Mouse (Mus musculus) heart, embryonic 16.5 days (tissue): Measurements from ENCODE around the gene Hoxd4. TPM values are rescaled to one million over a fixed set of nuclear protein-coding genes. Genes with fewer than 3 reads are reported as not detected.
A peak's percentile ranks its signal among the peaks of the same experiment; 100 is the strongest.

Source experiments
- ATAC-seq: fragments of 200-750 bp; cut with Nextera tagmentation; replicated peaks from 2 replicates; pipeline ENCODE4 v1.8.0; 2017; ENCODE audit warnings: moderate number of reproducible peaks; ENCODE audit not compliant: insufficient read depth, low FRiP score; ENCODE audit errors: extremely low read depth
- H3K27ac ChIP-seq: fragments of 300-500 bp; sonication (generic); 2 replicates; pipeline ENCODE4 v1.5.1; 2014; ENCODE audit warnings: mild to moderate bottlenecking, low read length, control low read depth, moderate library complexity
- H3K27me3 ChIP-seq: fragments of 300-500 bp; sonication (generic); 2 replicates; pipeline ENCODE4 v1.6.1; 2014; ENCODE audit warnings: low read length, mixed read lengths; ENCODE audit not compliant: control insufficient read depth, insufficient read depth
- H3K36me3 ChIP-seq: fragments of 300-500 bp; sonication (generic); 2 replicates; pipeline ENCODE4 v1.6.1; 2014; ENCODE audit not compliant: control insufficient read depth, insufficient read depth
- H3K4me1 ChIP-seq: fragments of 300-500 bp; sonication (generic); 2 replicates; pipeline ENCODE4 v1.6.1; 2014; ENCODE audit warnings: low read length, mixed read lengths; ENCODE audit not compliant: control insufficient read depth, insufficient read depth
- H3K4me2 ChIP-seq: fragments of 300-500 bp; sonication (generic); 2 replicates; pipeline ENCODE4 v1.6.1; 2014; ENCODE audit warnings: low read depth, mild to moderate bottlenecking, control low read depth, low read length
- H3K4me3 ChIP-seq: fragments of 300-500 bp; sonication (generic); 2 replicates; pipeline ENCODE4 v1.5.1; 2014; ENCODE audit warnings: mild to moderate bottlenecking, control low read depth, low read length
- H3K9ac ChIP-seq: fragments of 300-500 bp; sonication (generic); 2 replicates; pipeline ENCODE4 v1.6.1; 2014; ENCODE audit warnings: low read length, control low read depth
- H3K9me3 ChIP-seq: fragments of 300-500 bp; sonication (generic); replicated peaks from 2 replicates; pipeline ENCODE4 v1.6.1; 2016; ENCODE audit warnings: low read length; ENCODE audit not compliant: control insufficient read depth
- WGBS: fragments of 180-500 bp; shearing (Covaris S2); extraction: QIAGEN DNeasy Blood & Tissue Kit; methylation state at CpG from one replicate; pipeline ENCODE4 v1.1.7; 2014; 5-methylcytosine and 5-hydroxymethylcytosine counted together
- polyA plus RNA-seq: library from polyadenylated mRNA; unstranded; fragments of >200 nt; fragmentation: Nextera tagmentation; extraction: Ambion mirVana; gene quantifications from 2 replicates; pipeline ENCODE4 v1.2.1, GENCODE M21; 2015

The Hoxd4 gene
- polyA plus RNA-seq, 1 experiment from 2014 or later, result 0.18 TPM

- Histone ChIP-seq H3K27me3 (peaks cover 97% of the 10 kb centered on the region), H3K36me3 (no peaks in the 10 kb centered on the region), H3K4me3 (no peak overlapping the region), H3K27ac (no peak overlapping the region), H3K9ac (no peak overlapping the region), H3K4me2 (no peak overlapping the region), H3K4me1 (no peaks in the 10 kb centered on the region), H3K9me3 (no peaks in the 10 kb centered on the region)
- ATAC-seq, result no peak
- whole genome bisulfite sequencing, result 13% methylated on average over 5 of the region's 5 CpGs
Observed at GRCm38 (mm10) chr2:74720955-74721491, 9.3 kb downstream of the Hoxd4 start.

DNA sequence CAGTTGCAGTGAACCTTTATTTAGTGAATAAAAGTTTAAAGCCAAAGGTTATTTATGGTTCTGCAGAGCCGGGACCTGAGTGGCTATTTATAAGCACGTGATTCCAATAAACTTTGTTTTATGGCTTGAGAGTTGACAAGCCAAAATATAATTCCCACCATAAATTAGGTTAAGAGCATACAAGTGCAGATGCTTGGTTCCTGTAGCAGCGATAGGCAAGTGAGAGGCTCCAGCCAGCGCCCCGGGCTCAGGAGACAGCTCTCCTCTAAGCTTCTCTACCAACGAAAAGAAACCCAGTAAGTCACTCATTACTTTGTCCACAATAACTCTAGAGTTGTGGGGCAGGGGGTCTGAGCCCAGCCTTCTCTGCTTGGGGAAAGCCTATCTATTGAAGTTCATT, 10.2 kb downstream of the Hoxd4 start:
- no peak for ATAC-seq
- Histone ChIP-seq H3K27ac (no peak overlapping the region), H3K4me1 (no peaks in the 10 kb centered on the region), H3K9me3 (no peaks in the 10 kb centered on the region), H3K36me3 (no peaks in the 10 kb centered on the region), H3K9ac (no peak overlapping the region), H3K4me2 (no peak overlapping the region), H3K27me3 (peaks cover 97% of the 10 kb centered on the region), H3K4me3 (no peak overlapping the region)
- WGBS, result 14% methylated on average over 6 of the region's 6 CpGs

DNA sequence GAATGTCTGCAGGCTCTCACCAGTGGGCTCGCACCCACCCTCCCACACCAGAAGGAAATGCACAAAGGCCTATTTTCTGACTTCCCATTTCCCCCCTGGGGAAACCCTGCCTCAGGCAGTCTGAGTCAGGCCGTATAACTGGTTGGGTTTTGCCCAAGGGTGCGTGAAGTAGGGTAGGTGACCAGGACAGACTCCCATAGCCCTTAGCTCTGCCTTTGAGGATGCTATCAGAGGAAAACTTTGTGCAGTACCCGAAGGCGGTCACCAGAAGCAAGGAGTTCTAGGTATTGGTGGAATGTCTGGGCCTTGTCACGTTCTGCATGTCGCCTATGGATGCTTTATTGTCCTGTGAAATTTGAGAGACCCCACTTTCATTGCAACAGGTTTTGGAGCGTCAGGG, 11.2 kb downstream of the Hoxd4 start:
- Histone ChIP-seq H3K36me3 (no peaks in the 10 kb centered on the region), H3K9ac (no peak overlapping the region), H3K27me3 (peaks cover 95% of the 10 kb centered on the region), H3K27ac (no peak overlapping the region), H3K9me3 (no peaks in the 10 kb centered on the region), H3K4me2 (no peak overlapping the region), H3K4me3 (no peak overlapping the region), H3K4me1 (0 out of 2 replicates have a peak, but pooled peaks cover 3% of the 10 kb centered on the region)
- WGBS, result 10% methylated on average over 8 of the region's 8 CpGs
- no peak for ATAC-seq

DNA sequence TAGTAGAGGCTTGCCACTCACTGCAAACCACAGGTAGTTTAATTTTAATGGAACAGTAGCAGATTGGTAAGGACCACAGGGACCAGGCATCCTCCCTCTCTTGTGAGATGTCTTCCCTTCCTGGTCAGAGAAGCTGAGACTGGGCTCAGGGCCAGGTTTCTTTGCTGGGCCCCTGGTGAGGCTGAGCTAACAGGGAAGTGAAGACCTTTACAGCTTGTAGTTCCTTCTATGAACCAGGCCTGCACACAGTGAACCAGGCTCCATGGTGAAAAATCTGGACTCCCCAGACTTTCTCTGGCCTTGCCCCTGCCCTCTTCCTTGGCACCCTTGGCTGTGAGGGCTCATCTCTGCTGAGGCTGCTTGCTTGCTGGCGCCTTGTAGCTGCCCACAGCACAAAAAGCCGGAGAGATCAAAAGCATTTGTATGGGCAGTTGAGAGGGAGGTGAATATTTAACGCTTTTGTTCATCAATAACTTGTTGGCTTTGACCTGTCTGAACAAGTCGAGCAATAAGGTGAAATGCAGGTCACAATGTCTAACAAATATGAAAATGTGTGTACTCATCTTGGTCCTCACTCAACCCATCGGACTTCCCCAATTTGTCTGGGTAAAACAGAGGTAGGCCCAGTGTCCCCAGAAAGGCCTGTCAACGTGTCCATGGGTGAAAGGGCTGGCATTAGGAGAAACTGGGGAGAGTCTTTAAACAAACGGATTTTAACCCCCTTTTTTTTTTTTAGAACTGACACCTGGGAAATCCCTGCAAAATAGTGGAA, 12.7 kb downstream of the Hoxd4 start:
- 0 out of 2 replicates have a peak, but pooled peaks cover 3% of the 10 kb centered on the region for H3K4me1 ChIP-seq
- no peaks in the 10 kb centered on the region for H3K36me3 ChIP-seq
- no peak overlapping the region for H3K4me2 ChIP-seq
- 24% methylated on average over 7 of the region's 7 CpGs for WGBS
- no peaks in the 10 kb centered on the region for H3K9me3 ChIP-seq
- no peak overlapping the region for H3K9ac ChIP-seq
- H3K27ac ChIP-seq, result no peak overlapping the region
- H3K27me3 ChIP-seq, result peaks cover 97% of the 10 kb centered on the region
- H3K4me3 ChIP-seq, result no peak overlapping the region
- no peak for ATAC-seq

GRCm38 (mm10) chr2:74725171-74725570, 13.4 kb downstream of the Hoxd4 start:
- Histone ChIP-seq H3K4me1 (0 out of 2 replicates have a peak, but pooled peaks cover 3% of the 10 kb centered on the region), H3K4me2 (no peak overlapping the region), H3K27ac (no peak overlapping the region), H3K27me3 (peaks cover 95% of the 10 kb centered on the region), H3K36me3 (no peaks in the 10 kb centered on the region), H3K4me3 (no peak overlapping the region), H3K9ac (no peak overlapping the region), H3K9me3 (no peaks in the 10 kb centered on the region)
- ATAC-seq, result no peak
- WGBS, result 8% methylated on average over 17 of the region's 17 CpGs

GRCm38 (mm10) chr2:74726551-74726950, 14.8 kb downstream of the Hoxd4 start, which contains the start of gene Gm28230:
Gene Gm28230, plus strand, starts transcription at chr2:74726728.
- Histone ChIP-seq H3K36me3 (no peaks in the 10 kb centered on the region), H3K9ac (no peak within 1 kb of the TSS), H3K4me2 (peak within 1 kb of the TSS; percentile 51), H3K27ac (no peak within 1 kb of the TSS), H3K4me3 (peak within 1 kb of the TSS; percentile 36), H3K27me3 (peaks cover 93% of the 10 kb centered on the region), H3K4me1 (0 out of 2 replicates have a peak, but pooled peaks cover 3% of the 10 kb centered on the region), H3K9me3 (no peaks in the 10 kb centered on the region)
- WGBS, result 18% methylated on average over 5 of the region's 5 CpGs
- ATAC-seq, result no peak

DNA sequence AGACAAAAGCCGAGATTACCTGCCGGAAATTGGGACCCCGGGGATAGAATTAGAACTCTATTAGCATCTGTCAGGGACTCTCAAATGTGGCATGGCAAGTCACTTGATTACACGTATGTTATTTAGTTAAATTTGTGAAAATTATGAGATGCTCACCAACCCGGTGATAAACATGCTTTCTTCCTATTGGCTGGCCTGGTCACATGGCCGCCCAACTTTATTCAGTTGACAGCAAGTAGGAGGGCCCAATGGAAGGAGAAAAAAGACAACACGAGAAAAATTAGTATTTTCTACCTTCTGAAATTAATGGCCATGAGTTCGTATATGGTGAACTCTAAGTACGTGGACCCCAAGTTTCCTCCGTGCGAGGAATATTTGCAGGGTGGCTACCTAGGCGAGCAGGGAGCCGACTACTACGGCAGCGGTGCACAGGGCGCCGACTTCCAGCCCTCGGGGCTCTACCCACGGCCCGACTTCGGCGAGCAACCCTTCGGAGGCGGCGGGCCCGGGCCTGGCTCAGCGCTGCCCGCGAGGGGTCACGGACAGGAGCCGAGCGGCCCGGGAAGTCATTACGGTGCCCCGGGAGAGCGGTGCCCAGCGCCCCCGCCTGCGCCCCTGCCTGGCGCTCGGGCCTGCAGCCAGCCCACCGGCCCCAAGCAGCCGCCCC, 15.4 kb downstream of the Hoxd4 start:
- Histone ChIP-seq H3K9ac (no peak overlapping the region), H3K27ac (no peak overlapping the region)
- 2% methylated on average over 43 of the region's 43 CpGs for WGBS

DNA sequence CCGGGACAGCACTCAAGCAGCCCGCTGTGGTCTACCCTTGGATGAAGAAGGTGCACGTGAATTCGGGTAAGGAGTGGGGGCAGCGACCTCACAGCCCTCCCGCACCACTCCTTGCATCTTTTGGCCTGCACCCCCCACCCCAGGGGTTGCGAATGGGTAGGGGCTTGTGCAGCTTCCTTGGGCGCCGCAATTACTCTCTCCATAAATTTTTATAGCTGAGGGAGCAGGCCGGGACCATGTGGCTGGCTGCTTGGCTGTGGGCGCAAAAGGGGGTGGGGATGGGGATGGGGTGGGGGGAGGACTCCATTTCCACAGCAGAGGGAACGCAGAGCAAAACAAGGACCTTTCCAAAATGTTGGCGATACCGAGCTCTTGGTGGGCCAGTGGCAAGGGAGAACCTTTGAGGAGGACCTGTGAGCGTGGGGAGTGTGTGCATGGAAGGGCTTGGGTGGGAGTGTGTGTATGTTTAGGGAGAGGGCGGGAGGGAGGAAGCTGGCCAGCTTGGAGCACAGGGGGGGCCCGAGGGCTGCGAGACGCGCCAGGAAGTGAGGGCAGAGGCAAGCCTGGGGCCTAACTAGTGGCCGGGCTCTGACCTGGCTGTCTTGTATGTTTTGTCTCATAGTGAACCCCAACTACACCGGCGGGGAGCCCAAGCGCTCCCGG, 16.0 kb downstream of the Hoxd4 start:
- ATAC-seq, result no peak
- peaks cover 93% of the 10 kb centered on the region for H3K27me3 ChIP-seq
- no peaks in the 10 kb centered on the region for H3K9me3 ChIP-seq
- H3K4me3 ChIP-seq, result peak overlapping the region; percentile 36
- no peaks in the 10 kb centered on the region for H3K36me3 ChIP-seq
- H3K9ac ChIP-seq, result no peak overlapping the region
- H3K4me1 ChIP-seq, result 0 out of 2 replicates have a peak, but pooled peaks cover 3% of the 10 kb centered on the region
- WGBS, result 3% methylated on average over 25 of the region's 25 CpGs
- H3K27ac ChIP-seq, result no peak overlapping the region
- peak overlapping the region; percentile 51 for H3K4me2 ChIP-seq

More for the DNA sequence above, 15.4 kb downstream of the Hoxd4 start:
- Histone ChIP-seq H3K4me3 (peak overlapping the region; percentile 36), H3K36me3 (no peaks in the 10 kb centered on the region), H3K4me2 (peak overlapping the region; percentile 51), H3K4me1 (0 out of 2 replicates have a peak, but pooled peaks cover 3% of the 10 kb centered on the region), H3K27me3 (peaks cover 93% of the 10 kb centered on the region), H3K9me3 (no peaks in the 10 kb centered on the region)
- ATAC-seq, result no peak
